Mouse (Mus musculus): ENCODE results near the gene Lama5.
A peak's percentile ranks its signal among the peaks of the same experiment; 100 is the strongest.

The Lama5 gene

GRCm38 (mm10) chr2:180254436-180255209 lies 29.0 kb upstream of the Lama5 start:
- DNase-seq (ENCODE audit: low spot score), result no peak

- DNase-seq (ENCODE audit: low spot score), result no peak
Measured at GRCm38 (mm10) chr2:180251838-180252237, 26.2 kb upstream of the Lama5 start.

- peak; percentile 87 for DNase-seq (ENCODE audit: low spot score)
Measured at GRCm38 (mm10) chr2:180250930-180251611, 25.4 kb upstream of the Lama5 start.

- no peak for DNase-seq (ENCODE audit: low spot score)
Measured at GRCm38 (mm10) chr2:180248947-180249660, 23.4 kb upstream of the Lama5 start.

- DNase-seq (ENCODE audit: low spot score), result no peak
Measured at GRCm38 (mm10) chr2:180247916-180248315, 22.3 kb upstream of the Lama5 start.

GRCm38 (mm10) chr2:180243108-180243507 lies 17.4 kb upstream of the Lama5 start:
- peak; percentile 77 for DNase-seq (ENCODE audit: low spot score)

GRCm38 (mm10) chr2:180238591-180238990 lies 12.9 kb upstream of the Lama5 start:
- DNase-seq (ENCODE audit: low spot score), result no peak

GRCm38 (mm10) chr2:180237601-180238345 lies 12.1 kb upstream of the Lama5 start:
- DNase-seq (ENCODE audit: low spot score), result no peak

- no peak for DNase-seq (ENCODE audit: low spot score)
Measured at GRCm38 (mm10) chr2:180236930-180237329, 11.3 kb upstream of the Lama5 start.

- DNase-seq (ENCODE audit: low spot score), result no peak
Measured at GRCm38 (mm10) chr2:180236500-180236899, 10.8 kb upstream of the Lama5 start.

- no peak for DNase-seq (ENCODE audit: low spot score)
Measured at GRCm38 (mm10) chr2:180235788-180236187, 10.1 kb upstream of the Lama5 start.

- peak; percentile 63 for DNase-seq (ENCODE audit: low spot score)
Measured at GRCm38 (mm10) chr2:180234980-180235379, 9.3 kb upstream of the Lama5 start.

GRCm38 (mm10) chr2:180234353-180234752 lies 8.7 kb upstream of the Lama5 start:
- no peak for DNase-seq (ENCODE audit: low spot score)

- no peak for DNase-seq (ENCODE audit: low spot score)
Measured at GRCm38 (mm10) chr2:180233101-180233904, 7.6 kb upstream of the Lama5 start.

GRCm38 (mm10) chr2:180230482-180230881 lies 4.8 kb upstream of the Lama5 start:
- DNase-seq (ENCODE audit: low spot score), result no peak

- DNase-seq (ENCODE audit: low spot score), result no peak
Measured at GRCm38 (mm10) chr2:180229129-180229528, 3.5 kb upstream of the Lama5 start.

GRCm38 (mm10) chr2:180228592-180228991 lies 2.9 kb upstream of the Lama5 start:
- DNase-seq (ENCODE audit: low spot score), result peak; percentile 70

- no peak for DNase-seq (ENCODE audit: low spot score)
Measured at GRCm38 (mm10) chr2:180228060-180228458, 2.4 kb upstream of the Lama5 start.

- DNase-seq (ENCODE audit: low spot score), result peak; percentile 64
Measured at GRCm38 (mm10) chr2:180227262-180228059, 1.8 kb upstream of the Lama5 start.

GRCm38 (mm10) chr2:180225044-180225761 lies 456 bp downstream of the Lama5 start:
- DNase-seq (ENCODE audit: low spot score), result no peak

Data from lung, postnatal 25 days (tissue).